Mouse (Mus musculus): ENCODE measurements around the gene Htr5b. TPM values are rescaled to one million over a fixed set of nuclear protein-coding genes. Genes with fewer than 3 reads are reported as not detected.
A peak's percentile ranks its signal among the peaks of the same experiment; 100 is the strongest.

Gene Htr5b
- total RNA-seq, 4 experiments from 2014 or later, result not detected

DNA sequence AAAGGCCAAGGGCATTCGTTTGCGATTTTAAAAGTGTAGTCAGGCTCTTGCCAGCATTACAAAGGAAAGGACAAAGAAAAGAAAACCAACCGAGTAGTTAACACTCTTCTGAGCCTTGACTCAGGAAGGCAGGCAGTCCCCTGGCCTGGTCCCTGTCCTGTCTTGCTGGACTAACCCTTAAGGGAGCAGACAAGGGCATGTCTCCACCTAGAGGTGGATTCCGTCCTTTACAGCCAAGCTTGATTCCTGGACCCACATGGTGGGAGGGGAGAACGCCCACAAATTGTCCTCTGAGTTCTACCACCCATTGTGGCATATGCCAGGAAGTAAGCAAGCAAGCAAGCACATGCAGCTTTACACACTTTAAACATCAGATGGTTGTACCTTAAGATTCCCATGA is 38.0 kb downstream of the Htr5b start:
- DNase-seq (ENCODE audit: low spot score in 2 of 2), result no peak

- no peak for DNase-seq (ENCODE audit: low spot score in 2 of 2)
Observed at GRCm38 (mm10) chr1:121486803-121487202, 41.5 kb downstream of the Htr5b start.

DNA sequence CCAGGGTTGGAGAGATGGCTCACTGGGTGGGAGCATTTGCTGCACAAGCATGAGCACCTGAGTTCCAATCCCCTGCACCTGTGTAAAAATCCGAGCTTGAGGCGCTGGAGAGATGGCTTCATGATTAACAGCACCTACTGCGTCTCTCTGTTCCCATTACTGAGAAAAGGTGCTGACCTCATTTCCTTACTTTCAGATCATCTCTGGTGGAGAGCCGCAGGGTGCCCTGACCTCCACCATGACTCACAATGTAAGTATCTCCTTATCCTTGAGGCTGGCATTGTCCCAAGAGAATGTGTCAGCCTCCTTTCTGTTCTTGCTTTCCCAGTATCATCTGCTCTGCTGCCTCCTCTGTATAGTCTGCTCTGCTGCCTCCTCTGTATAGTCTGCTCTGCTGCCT is 45.2 kb downstream of the Htr5b start:
- DNase-seq (ENCODE audit: low spot score in 2 of 2), result no peak

DNA sequence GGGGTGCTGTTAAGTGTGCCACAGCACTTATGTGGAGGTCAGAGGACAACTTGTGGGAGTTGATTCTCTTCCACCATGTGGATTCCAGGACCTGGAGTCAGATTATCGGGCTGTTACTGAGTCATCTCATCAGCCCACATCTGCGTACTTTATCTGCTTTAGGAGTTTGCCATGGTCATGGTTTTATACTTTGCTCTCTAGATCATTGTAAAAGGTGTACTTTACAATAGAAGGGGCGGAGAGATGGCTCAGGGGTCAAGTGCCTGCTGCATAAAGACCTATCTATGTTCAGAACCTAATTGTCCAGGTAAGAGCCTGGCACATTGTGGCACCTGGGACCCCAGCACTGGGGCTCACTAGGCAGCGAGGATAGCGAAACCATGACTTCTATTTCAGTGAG is 48.9 kb downstream of the Htr5b start:
- DNase-seq (ENCODE audit: low spot score in 2 of 2), result no peak

DNA sequence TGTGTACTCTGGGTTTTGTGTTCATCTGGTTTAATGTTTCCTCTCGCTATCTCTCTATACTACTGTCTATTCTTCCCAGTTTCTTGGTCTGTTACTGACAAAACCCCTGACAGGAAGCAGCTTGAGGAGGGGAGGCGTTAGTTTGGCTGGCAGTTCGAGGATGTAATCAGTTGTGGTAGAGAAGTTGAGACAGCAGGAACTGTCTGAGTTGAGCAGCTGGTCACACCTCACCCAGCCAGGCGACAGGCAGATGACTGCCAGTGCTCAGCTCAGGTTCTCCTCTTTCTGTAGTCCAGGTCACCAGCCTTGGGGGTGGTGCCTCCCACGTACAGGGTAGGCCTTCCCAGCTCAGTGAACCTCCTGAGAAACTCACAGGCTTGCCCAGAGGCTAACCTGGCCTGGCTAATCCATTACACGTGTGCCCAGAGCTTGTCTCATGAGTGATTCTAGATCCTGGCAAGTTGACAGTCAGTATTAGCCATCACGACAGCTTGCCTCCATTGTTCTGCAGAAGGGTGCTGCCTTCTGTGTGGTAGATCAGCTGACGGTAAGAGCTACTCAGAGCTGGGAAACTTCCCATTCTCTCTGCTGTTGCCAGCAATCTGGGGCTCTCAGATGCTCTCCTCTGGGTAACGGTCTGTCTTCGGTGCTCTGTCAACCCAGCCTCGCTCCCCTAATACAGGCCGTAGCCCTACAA is 49.8 kb downstream of the Htr5b start:
- peak; percentile 5 to 22 for DNase-seq (ENCODE audit: low spot score in 2 of 2)

- no peak for DNase-seq (ENCODE audit: low spot score in 2 of 2)
Observed at GRCm38 (mm10) chr1:121477716-121478115, 50.5 kb downstream of the Htr5b start.

- DNase-seq (ENCODE audit: low spot score in 2 of 2), result no peak
Observed at GRCm38 (mm10) chr1:121471503-121471902, 56.8 kb downstream of the Htr5b start.

- DNase-seq (ENCODE audit: low spot score in 2 of 2), result no peak
Observed at GRCm38 (mm10) chr1:121468271-121468670, 60.0 kb downstream of the Htr5b start.

DNA sequence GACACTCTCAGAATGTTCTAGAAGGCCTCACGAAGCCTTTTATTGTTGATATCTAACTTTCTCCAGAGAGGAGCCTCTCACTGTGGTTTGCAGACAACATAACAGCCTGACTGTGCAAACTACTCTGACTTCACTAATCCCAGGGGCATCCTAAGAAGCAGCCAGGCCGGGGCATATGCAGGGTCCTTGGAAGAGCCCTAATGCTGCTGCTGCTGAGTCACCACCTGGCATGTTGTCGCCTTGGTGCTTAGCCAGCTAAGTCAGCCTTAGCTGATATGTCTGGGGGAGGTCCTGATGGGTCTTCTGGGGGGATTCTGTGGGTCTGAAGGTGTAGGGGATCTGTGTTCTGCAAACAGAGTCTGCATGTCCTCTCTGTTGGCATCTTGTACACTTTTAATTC is 62.0 kb downstream of the Htr5b start:
- no peak for DNase-seq (ENCODE audit: low spot score in 2 of 2)

DNA sequence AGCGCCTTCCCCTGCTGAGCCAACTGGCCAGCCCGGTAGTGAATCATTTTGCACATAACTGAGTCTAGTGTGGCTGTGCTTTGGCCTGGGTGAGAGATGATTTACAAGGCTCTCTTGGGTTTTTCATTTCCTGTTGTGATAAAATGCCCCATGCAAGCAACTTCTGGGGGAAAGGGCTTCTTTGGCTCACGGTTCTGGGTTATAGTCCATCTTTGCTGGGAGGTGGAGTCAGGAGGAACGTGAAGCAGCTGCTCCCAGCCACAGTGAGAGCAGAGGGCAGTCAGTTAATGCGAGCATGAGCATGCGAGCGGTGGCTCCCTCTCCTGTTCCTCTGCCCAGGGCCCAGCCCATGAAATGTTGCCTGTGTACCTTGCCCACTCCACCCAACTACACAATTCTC is 64.5 kb downstream of the Htr5b start:
- DNase-seq (ENCODE audit: low spot score in 2 of 2), result no peak

GRCm38 (mm10) chr1:121462643-121463042 is 65.6 kb downstream of the Htr5b start:
- DNase-seq (ENCODE audit: low spot score in 2 of 2), result no peak

GRCm38 (mm10) chr1:121461895-121462294 is 66.4 kb downstream of the Htr5b start:
- DNase-seq (ENCODE audit: low spot score in 2 of 2), result no peak

- DNase-seq (ENCODE audit: low spot score in 2 of 2), result no peak
Observed at GRCm38 (mm10) chr1:121460077-121460476, 68.2 kb downstream of the Htr5b start.

Other genes starting within 250 kb of the Htr5b start
- 10 to 100 TPM; 64.2 to 79.1 (median 72.1) TPM for gene Insig2, start 195.9 kb downstream of the Htr5b start, total RNA-seq (2022)
- 1 to 10 TPM; 6.8 to 9.4 (median 7.9) TPM for gene Ccdc93, start 97.4 kb downstream of the Htr5b start, total RNA-seq (2022)
- 10 to 100 TPM; 19.1 to 24.4 (median 20.1) TPM for gene Ddx18, start 39.5 kb upstream of the Htr5b start, total RNA-seq (2022)

All from gastrocnemius, adult 8-10 months (tissue).